Mouse (Mus musculus) cerebellum, adult 18-20 months (tissue): ENCODE measurements around the gene Tdg.
A peak's percentile ranks its signal among the peaks of the same experiment; 100 is the strongest.

ENCODE experiments used
- DNase-seq, 2 experiments: peaks; one replicate each; pipeline ENCODE4 v3.0.0; 2021

Gene Tdg

GRCm38 (mm10) chr10:82663289-82663688, 33.7 kb downstream of the Tdg start:
- no peak for DNase-seq

DNA sequence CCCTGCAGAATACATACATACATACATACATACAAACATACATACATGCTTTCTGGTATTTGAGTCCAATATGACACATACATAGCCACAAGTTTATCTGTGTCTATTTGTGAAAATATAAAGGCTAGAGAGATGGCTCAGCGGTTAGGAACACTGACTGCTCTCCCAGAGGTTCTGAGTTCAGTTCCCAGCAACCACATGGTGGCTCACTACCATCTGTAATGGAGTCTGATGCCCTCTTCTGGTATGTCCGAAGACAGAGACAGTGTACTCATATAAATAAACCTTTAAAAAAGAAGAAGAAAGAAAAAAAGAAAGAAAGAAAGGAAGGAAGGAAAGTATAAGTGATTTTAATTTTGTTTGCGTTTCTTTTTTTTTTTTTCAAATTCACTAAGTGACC, 36.3 kb downstream of the Tdg start:
- no peak for DNase-seq

DNA sequence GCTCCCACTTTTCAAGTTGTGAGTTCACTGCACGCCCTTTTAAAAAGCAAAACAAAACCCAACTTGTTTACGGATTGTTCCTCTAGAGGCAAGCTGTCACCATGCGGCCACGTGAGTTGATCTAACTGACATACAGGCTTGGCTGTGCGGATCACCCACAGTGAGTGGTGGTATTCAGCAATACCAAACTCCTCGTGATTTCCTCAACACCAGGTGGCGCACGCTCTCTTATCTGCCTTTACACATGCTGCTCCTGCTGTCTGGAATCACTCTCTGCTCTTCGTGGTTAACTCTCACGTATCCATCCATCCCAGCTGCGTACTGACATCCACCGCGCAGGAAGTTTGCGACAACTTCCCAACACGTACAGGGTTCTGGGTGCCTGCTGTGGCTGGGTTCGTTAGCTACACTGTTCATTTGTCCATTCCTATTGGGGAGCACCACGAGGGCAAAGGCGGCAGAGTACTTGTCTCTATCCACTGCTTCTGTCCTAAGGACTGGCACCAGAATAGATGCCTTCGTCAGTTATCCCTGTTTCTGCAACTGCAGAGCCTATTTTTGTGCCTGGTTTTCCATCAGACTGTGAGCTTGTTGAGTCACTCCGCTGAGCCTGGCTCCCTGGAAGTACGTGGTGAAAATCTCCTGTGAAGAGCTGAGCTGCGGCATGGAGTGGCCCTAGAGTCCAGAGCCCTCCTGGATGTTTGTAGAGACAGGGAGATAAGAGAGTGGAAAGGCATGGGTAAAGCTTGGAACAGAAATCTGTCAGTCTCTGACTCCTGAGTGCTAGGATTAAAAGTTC, 37.0 kb downstream of the Tdg start:
- peak; percentile 93 to 94 for DNase-seq

GRCm38 (mm10) chr10:82670205-82670604, 40.6 kb downstream of the Tdg start:
- no peak for DNase-seq

DNA sequence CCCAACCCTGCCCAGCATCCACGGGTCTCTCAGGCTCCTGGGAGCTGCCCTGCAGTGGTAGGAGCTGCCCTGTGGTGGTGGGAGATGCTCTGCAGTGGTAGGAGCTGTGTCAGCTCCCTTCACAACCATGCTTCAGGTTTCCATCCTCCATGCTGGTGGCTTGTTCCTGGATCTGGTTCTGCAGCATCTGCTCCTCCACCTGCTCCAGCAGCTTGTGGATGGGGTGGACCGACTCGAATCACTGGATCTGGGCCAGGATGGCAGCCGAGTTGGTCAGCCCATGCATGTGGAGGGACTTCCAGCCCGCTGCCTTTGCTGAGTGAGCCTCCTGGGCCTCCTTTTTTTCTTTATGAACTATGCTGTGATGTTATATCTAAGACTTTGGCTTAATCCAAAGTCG, 47.3 kb downstream of the Tdg start:
- DNase-seq: peak; percentile 94 to 96

DNA sequence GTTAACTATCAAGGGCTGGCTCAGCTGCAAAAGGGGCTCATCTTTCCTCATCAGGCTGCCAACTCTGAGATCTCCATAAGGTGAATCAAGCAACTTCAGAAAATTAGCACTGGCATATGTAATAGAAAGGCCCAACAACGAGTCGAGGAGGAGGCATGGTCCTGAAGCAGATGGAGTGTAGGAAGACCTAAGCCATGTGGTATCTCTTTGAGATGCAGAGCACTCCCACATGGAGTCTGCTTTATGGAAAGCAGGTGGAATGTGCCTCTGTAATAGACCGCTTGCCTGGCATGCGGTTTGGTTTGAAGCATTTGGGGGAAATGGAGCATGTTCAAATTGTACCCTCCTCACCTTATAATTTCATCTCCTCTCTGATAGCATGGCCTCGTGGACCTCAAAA, 51.1 kb downstream of the Tdg start:
- DNase-seq: no peak

DNA sequence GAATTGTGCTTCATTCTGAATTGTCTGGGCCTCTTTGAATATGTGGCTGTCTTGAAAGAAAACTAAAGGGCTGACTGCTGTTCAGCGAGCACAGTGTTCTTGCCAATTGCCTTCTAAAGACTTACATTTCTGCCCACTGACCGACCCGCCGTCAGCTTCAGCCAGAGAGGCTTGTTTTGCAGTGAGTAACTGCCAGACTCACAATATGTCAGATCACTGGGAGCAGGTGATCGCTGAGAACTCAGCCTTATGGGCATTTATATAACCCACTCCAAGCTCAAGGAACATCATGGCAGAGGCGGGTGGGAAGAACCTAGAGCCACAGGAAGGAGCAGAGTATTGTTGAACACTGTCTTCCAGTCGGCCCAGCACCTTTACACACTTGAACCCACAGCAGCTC, 52.0 kb downstream of the Tdg start:
- DNase-seq: peak in 1 of 2 experiments; percentile 47

GRCm38 (mm10) chr10:82685440-82685839, 55.8 kb downstream of the Tdg start:
- DNase-seq: no peak

DNA sequence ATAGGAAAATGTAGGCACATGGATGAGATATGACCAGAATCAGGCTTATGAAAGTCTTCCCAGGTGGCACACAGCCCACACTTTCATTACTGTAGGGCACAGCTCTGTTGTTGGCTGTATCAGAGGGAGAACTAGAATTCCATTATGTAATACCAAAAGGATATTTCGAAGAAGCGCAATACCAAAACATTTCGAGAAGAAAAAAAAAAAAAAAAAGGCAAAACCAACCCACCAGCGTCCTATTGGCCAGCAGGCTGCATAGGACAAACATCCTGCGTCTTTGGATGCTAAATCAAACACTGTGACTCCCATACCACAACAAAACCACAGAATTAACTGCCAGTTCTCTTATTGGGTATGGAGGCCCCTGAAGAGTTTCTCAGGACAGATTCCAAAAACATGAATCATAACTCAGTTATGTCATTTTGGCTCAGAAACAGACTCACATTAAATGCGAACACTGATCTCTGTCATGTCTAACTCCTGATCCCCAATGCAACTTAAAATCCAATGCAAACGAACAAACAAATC, 60.1 kb downstream of the Tdg start:
- DNase-seq: no peak

GRCm38 (mm10) chr10:82690494-82690893, 60.9 kb downstream of the Tdg start, which contains the start of gene Glt8d2:
Gene Glt8d2 (minus strand): TSS chr10:82690650.
- DNase-seq: no peak

DNA sequence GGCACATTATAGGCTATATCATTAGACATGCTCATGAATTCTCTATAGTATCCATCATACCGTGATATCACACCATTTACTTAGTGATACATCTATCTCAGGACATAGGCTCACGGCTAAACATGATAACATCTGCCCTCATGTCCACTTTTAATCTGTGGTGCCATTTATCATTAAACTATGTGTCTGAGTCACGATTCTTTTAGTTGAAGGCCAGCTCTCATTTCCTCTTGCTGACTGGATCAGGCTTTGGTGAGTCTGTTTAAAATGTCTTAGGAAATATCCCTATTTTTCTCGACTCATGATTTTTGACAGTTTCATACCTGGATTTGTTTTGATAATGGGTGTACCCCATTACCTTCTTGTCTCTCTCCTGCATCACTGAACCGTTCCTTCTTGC, 66.3 kb downstream of the Tdg start, which contains the start of gene Hcfc2:
Gene Hcfc2, plus strand, starts transcription at position 205 of the 400 bp plus-strand sequence.
- DNase-seq: no peak

- DNase-seq: peak; percentile 20 to 35
Observed at GRCm38 (mm10) chr10:82696453-82697079, 66.9 kb downstream of the Tdg start.

- DNase-seq: no peak
Observed at GRCm38 (mm10) chr10:82697305-82697898, 67.8 kb downstream of the Tdg start.

DNA sequence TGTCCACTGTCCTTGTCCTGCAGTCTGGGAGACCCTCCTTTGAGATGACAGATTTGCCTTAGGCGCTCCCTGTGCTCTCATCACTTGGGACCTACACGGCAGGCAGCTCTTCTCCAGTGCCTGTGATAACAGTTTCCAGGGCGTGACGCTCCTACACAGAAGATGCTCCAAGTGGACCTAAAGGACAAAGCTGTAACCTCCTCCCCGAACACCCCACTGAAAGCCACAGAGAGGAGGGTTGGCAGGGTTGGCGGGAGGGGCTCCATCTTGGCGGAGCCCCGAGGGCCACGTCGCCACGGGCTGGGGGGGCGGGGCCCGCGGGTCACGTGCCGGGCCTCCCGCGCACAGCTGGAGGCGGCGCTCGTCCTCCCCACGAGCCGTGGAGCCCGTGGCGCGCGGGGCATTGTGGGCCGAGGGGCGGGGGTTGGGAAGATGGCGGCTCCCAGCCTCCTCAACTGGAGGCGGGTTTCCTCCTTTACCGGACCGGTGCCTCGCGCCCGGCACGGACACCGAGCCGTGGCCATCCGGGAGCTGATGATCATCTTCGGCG, 69.2 kb downstream of the Tdg start:
- peak; percentile 92 to 95 for DNase-seq

DNA sequence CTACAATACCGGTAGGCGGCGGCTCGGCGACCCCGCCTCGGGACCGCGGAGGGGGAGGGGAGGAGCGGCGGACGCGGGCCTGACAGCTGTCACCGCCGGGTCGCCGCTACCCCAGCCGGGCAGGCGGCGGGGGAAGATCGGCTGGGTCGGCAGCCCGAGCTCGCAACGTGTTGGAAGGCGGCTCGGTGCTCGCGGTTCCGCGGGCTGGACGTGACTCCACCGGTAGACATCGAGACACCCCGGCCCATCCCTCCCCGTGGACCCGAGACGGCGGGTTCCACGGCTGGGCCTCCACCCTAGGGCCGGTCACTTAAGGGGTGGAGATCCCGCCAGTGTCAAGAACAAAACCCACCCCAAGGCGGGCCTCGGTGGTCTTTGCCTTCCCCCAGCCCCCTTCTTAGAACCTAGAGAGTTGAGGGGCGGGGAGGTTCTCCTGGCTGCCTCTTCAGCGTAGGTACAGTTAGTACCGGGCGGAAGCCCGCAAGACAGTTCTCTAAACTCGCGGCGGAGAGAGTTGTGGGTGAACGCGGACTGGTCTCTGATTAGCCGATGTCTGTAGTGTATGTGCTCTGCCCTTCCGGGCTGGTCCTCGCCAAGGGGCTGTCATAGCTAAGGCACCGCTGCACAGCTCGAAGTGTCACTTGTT, 69.8 kb downstream of the Tdg start:
- peak in 1 of 2 experiments; percentile 22 for DNase-seq
